Mouse (Mus musculus): Measurements from ENCODE around the gene Wiz. TPM values are rescaled to one million over a fixed set of nuclear protein-coding genes. Genes with fewer than 3 reads are reported as not detected.
A peak's percentile ranks its signal among the peaks of the same experiment; 100 is the strongest.

The Wiz gene
- polyA plus RNA-seq, 1 experiment from 2014 or later = 27.0 TPM

GRCm38 (mm10) chr17:32355031-32355430 is 34.2 kb downstream of the Wiz start:
- Histone ChIP-seq H3K4me1 (replicated peaks; ENCODE audit: control insufficient read depth, insufficient read depth, low read length) (no peaks in the 10 kb centered on the region; the same call in 1 of the 2 replicates), H3K4me2 (ENCODE audit: low read depth, low read length) (no peak overlapping the region), H3K9ac (ENCODE audit: low read length) (no peak overlapping the region), H3K27me3 (ENCODE audit: control insufficient read depth, insufficient read depth, low read depth, low read length) (no peaks in the 10 kb centered on the region), H3K4me3 (ENCODE audit: low read length) (no peak overlapping the region), H3K9me3 (ENCODE audit: control insufficient read depth, low read length) (no peaks in the 10 kb centered on the region), H3K36me3 (ENCODE audit: control insufficient read depth, insufficient read depth, low read length) (peaks cover 45% of the 10 kb centered on the region), H3K27ac (ENCODE audit: low read length) (no peak overlapping the region)
- no peak for ATAC-seq (ENCODE audit: low read depth)
- WGBS = 89% methylated on average over 6 of the region's 6 CpGs

- ATAC-seq (ENCODE audit: low read depth) = no peak
- no peak overlapping the region for H3K27ac ChIP-seq (ENCODE audit: low read length)
- no peak overlapping the region for H3K9ac ChIP-seq (ENCODE audit: low read length)
Observed at GRCm38 (mm10) chr17:32354211-32354610, 35.0 kb downstream of the Wiz start.

GRCm38 (mm10) chr17:32353696-32354095 is 35.5 kb downstream of the Wiz start:
- Histone ChIP-seq H3K4me1 (replicated peaks; ENCODE audit: control insufficient read depth, insufficient read depth, low read length) (peaks cover 8% of the 10 kb centered on the region), H3K27ac (ENCODE audit: low read length) (no peak overlapping the region), H3K27me3 (ENCODE audit: control insufficient read depth, insufficient read depth, low read depth, low read length) (no peaks in the 10 kb centered on the region), H3K36me3 (ENCODE audit: control insufficient read depth, insufficient read depth, low read length) (peaks cover 34% of the 10 kb centered on the region), H3K9me3 (ENCODE audit: control insufficient read depth, low read length) (no peaks in the 10 kb centered on the region), H3K4me3 (ENCODE audit: low read length) (no peak overlapping the region), H3K4me2 (ENCODE audit: low read depth, low read length) (no peak overlapping the region), H3K9ac (ENCODE audit: low read length) (no peak overlapping the region)
- ATAC-seq (ENCODE audit: low read depth) = no peak
- 54% methylated on average over 4 of the region's 4 CpGs for WGBS

More at GRCm38 (mm10) chr17:32354211-32354610, 35.0 kb downstream of the Wiz start:
- WGBS = 68% methylated on average over 5 of the region's 5 CpGs
- Histone ChIP-seq H3K4me2 (ENCODE audit: low read depth, low read length) (no peak overlapping the region), H3K4me1 (replicated peaks; ENCODE audit: control insufficient read depth, insufficient read depth, low read length) (peaks cover 4% of the 10 kb centered on the region), H3K9me3 (ENCODE audit: control insufficient read depth, low read length) (no peaks in the 10 kb centered on the region), H3K4me3 (ENCODE audit: low read length) (no peak overlapping the region), H3K27me3 (ENCODE audit: control insufficient read depth, insufficient read depth, low read depth, low read length) (no peaks in the 10 kb centered on the region), H3K36me3 (ENCODE audit: control insufficient read depth, insufficient read depth, low read length) (peaks cover 39% of the 10 kb centered on the region)

GRCm38 (mm10) chr17:32351726-32352125 is 37.5 kb downstream of the Wiz start:
- Histone ChIP-seq H3K4me2 (ENCODE audit: low read depth, low read length) (no peak overlapping the region), H3K27me3 (ENCODE audit: control insufficient read depth, insufficient read depth, low read depth, low read length) (no peaks in the 10 kb centered on the region), H3K4me1 (replicated peaks; ENCODE audit: control insufficient read depth, insufficient read depth, low read length) (peaks cover 16% of the 10 kb centered on the region), H3K4me3 (ENCODE audit: low read length) (no peak overlapping the region), H3K9ac (ENCODE audit: low read length) (no peak overlapping the region), H3K36me3 (ENCODE audit: control insufficient read depth, insufficient read depth, low read length) (peaks cover 18% of the 10 kb centered on the region), H3K27ac (ENCODE audit: low read length) (no peak overlapping the region), H3K9me3 (ENCODE audit: control insufficient read depth, low read length) (no peaks in the 10 kb centered on the region)
- ATAC-seq (ENCODE audit: low read depth) = no peak

- peaks cover 16% of the 10 kb centered on the region for H3K4me1 ChIP-seq (replicated peaks; ENCODE audit: control insufficient read depth, insufficient read depth, low read length)
- peaks cover 15% of the 10 kb centered on the region for H3K36me3 ChIP-seq (ENCODE audit: control insufficient read depth, insufficient read depth, low read length)
- H3K4me2 ChIP-seq (ENCODE audit: low read depth, low read length) = peak overlapping the region; percentile 84
- H3K9ac ChIP-seq (ENCODE audit: low read length) = no peak overlapping the region
- no peaks in the 10 kb centered on the region for H3K27me3 ChIP-seq (ENCODE audit: control insufficient read depth, insufficient read depth, low read depth, low read length)
- no peak overlapping the region for H3K27ac ChIP-seq (ENCODE audit: low read length)
- H3K9me3 ChIP-seq (ENCODE audit: control insufficient read depth, low read length) = no peaks in the 10 kb centered on the region
- 60% methylated on average over 3 of the region's 3 CpGs for WGBS
- no peak for ATAC-seq (ENCODE audit: low read depth)
- H3K4me3 ChIP-seq (ENCODE audit: low read length) = no peak overlapping the region; the same call in 1 of the 2 replicates
Observed at GRCm38 (mm10) chr17:32351269-32351668, 38.0 kb downstream of the Wiz start.

GRCm38 (mm10) chr17:32350382-32350983 is 38.8 kb downstream of the Wiz start, which contains the start of gene Akap8l:
Akap8l (minus strand) TSS chr17:32350607.
- ATAC-seq (ENCODE audit: low read depth) = peak; percentile 98
- Histone ChIP-seq H3K27ac (ENCODE audit: low read length) (peak within 1 kb of the TSS; percentile 83), H3K9me3 (ENCODE audit: control insufficient read depth, low read length) (no peaks in the 10 kb centered on the region), H3K27me3 (ENCODE audit: control insufficient read depth, insufficient read depth, low read depth, low read length) (no peaks in the 10 kb centered on the region), H3K36me3 (ENCODE audit: control insufficient read depth, insufficient read depth, low read length) (peaks cover 7% of the 10 kb centered on the region; the same call in 1 of the 2 replicates), H3K4me3 (ENCODE audit: low read length) (peak within 1 kb of the TSS; percentile 97), H3K4me1 (replicated peaks; ENCODE audit: control insufficient read depth, insufficient read depth, low read length) (peaks cover 16% of the 10 kb centered on the region), H3K4me2 (ENCODE audit: low read depth, low read length) (peak within 1 kb of the TSS; percentile 88), H3K9ac (ENCODE audit: low read length) (peak within 1 kb of the TSS; percentile 87)
- under 1% methylated on average over 37 of the region's 37 CpGs for WGBS

- 1% methylated on average over 24 of the region's 24 CpGs for WGBS
- Histone ChIP-seq H3K9ac (ENCODE audit: low read length) (peak overlapping the region; percentile 87), H3K9me3 (ENCODE audit: control insufficient read depth, low read length) (no peaks in the 10 kb centered on the region), H3K36me3 (ENCODE audit: control insufficient read depth, insufficient read depth, low read length) (peaks cover 2% of the 10 kb centered on the region; the same call in 1 of the 2 replicates), H3K27ac (ENCODE audit: low read length) (peak overlapping the region; percentile 83), H3K4me1 (replicated peaks; ENCODE audit: control insufficient read depth, insufficient read depth, low read length) (peaks cover 16% of the 10 kb centered on the region), H3K4me2 (ENCODE audit: low read depth, low read length) (peak overlapping the region; percentile 88), H3K27me3 (ENCODE audit: control insufficient read depth, insufficient read depth, low read depth, low read length) (no peaks in the 10 kb centered on the region), H3K4me3 (ENCODE audit: low read length) (peak overlapping the region; percentile 97)
- peak; percentile 7; the same call in 1 of the 2 replicates for ATAC-seq (ENCODE audit: low read depth)
Observed at GRCm38 (mm10) chr17:32349851-32350381, 39.3 kb downstream of the Wiz start.

- H3K4me1 ChIP-seq (replicated peaks; ENCODE audit: control insufficient read depth, insufficient read depth, low read length) = peaks cover 16% of the 10 kb centered on the region
- ATAC-seq (ENCODE audit: low read depth) = peak; percentile 22; the same call in 1 of the 2 replicates
- peak overlapping the region; percentile 88 for H3K4me2 ChIP-seq (ENCODE audit: low read depth, low read length)
- H3K9me3 ChIP-seq (ENCODE audit: control insufficient read depth, low read length) = no peaks in the 10 kb centered on the region
- 0 out of 2 replicates have a peak, but pooled peaks cover 6% of the 10 kb centered on the region for H3K36me3 ChIP-seq (ENCODE audit: control insufficient read depth, insufficient read depth, low read length)
- WGBS = 6% methylated on average over 4 of the region's 4 CpGs
- peak overlapping the region; percentile 87 for H3K9ac ChIP-seq (ENCODE audit: low read length)
- H3K4me3 ChIP-seq (ENCODE audit: low read length) = peak overlapping the region; percentile 97
- peak overlapping the region; percentile 83 for H3K27ac ChIP-seq (ENCODE audit: low read length)
- H3K27me3 ChIP-seq (ENCODE audit: control insufficient read depth, insufficient read depth, low read depth, low read length) = no peaks in the 10 kb centered on the region
Observed at GRCm38 (mm10) chr17:32349037-32349732, 40.1 kb downstream of the Wiz start.

GRCm38 (mm10) chr17:32348406-32348805 is 40.8 kb downstream of the Wiz start:
- Histone ChIP-seq H3K9ac (ENCODE audit: low read length) (peak overlapping the region; percentile 87), H3K4me2 (ENCODE audit: low read depth, low read length) (peak overlapping the region; percentile 88), H3K36me3 (ENCODE audit: control insufficient read depth, insufficient read depth, low read length) (0 out of 2 replicates have a peak, but pooled peaks cover 6% of the 10 kb centered on the region), H3K4me3 (ENCODE audit: low read length) (no peak overlapping the region; the same call in 1 of the 2 replicates), H3K4me1 (replicated peaks; ENCODE audit: control insufficient read depth, insufficient read depth, low read length) (peaks cover 16% of the 10 kb centered on the region), H3K27ac (ENCODE audit: low read length) (no peak overlapping the region), H3K27me3 (ENCODE audit: control insufficient read depth, insufficient read depth, low read depth, low read length) (no peaks in the 10 kb centered on the region), H3K9me3 (ENCODE audit: control insufficient read depth, low read length) (no peaks in the 10 kb centered on the region)
- no peak for ATAC-seq (ENCODE audit: low read depth)
- 86% methylated on average over 2 of the region's 2 CpGs for WGBS
